Mouse (Mus musculus) retina, adult 2 months (tissue): ENCODE results near the gene Kptn.

Experiments
- DNase-seq: peaks from one replicate; pipeline ENCODE4 v3.0.0-alpha.2; 2012; ENCODE audit warnings: low read depth, low spot score

Kptn gene

GRCm38 (mm10) chr7:16117100-16117499 lies 2.6 kb upstream of the Kptn start:
- DNase-seq, result no peak

GRCm38 (mm10) chr7:16120262-16120600 lies 536 bp downstream of the Kptn start:
- no peak for DNase-seq

- DNase-seq, result no peak
Observed at GRCm38 (mm10) chr7:16125829-16126228, 6.1 kb downstream of the Kptn start.

GRCm38 (mm10) chr7:16128344-16128743 lies 8.6 kb downstream of the Kptn start:
- no peak for DNase-seq

- DNase-seq, result no peak
Observed at GRCm38 (mm10) chr7:16128899-16129298, 9.2 kb downstream of the Kptn start.

- DNase-seq, result no peak
Observed at GRCm38 (mm10) chr7:16129421-16129845, 9.7 kb downstream of the Kptn start, which contains the start of gene Slc8a2. Gene Slc8a2 (plus strand): TSS chr7:16129826.

- no peak for DNase-seq
Observed at GRCm38 (mm10) chr7:16129846-16130691, 10.4 kb downstream of the Kptn start.

GRCm38 (mm10) chr7:16130956-16131634 lies 11.4 kb downstream of the Kptn start:
- no peak for DNase-seq

- no peak for DNase-seq
Observed at GRCm38 (mm10) chr7:16132161-16132581, 12.5 kb downstream of the Kptn start.

GRCm38 (mm10) chr7:16132926-16133325 lies 13.2 kb downstream of the Kptn start:
- DNase-seq, result no peak

GRCm38 (mm10) chr7:16133691-16134090 lies 14.0 kb downstream of the Kptn start:
- no peak for DNase-seq

- DNase-seq, result no peak
Observed at GRCm38 (mm10) chr7:16134951-16135392, 15.3 kb downstream of the Kptn start.

GRCm38 (mm10) chr7:16146489-16147410 lies 27.1 kb downstream of the Kptn start:
- DNase-seq, result no peak

- no peak for DNase-seq
Observed at GRCm38 (mm10) chr7:16147643-16148042, 27.9 kb downstream of the Kptn start.

- DNase-seq, result no peak
Observed at GRCm38 (mm10) chr7:16149241-16149640, 29.5 kb downstream of the Kptn start.

GRCm38 (mm10) chr7:16150191-16151145 lies 30.8 kb downstream of the Kptn start:
- no peak for DNase-seq

- DNase-seq, result peak; percentile 45
Observed at GRCm38 (mm10) chr7:16153522-16153921, 33.8 kb downstream of the Kptn start.

- no peak for DNase-seq
Observed at GRCm38 (mm10) chr7:16155132-16155872, 35.6 kb downstream of the Kptn start.

GRCm38 (mm10) chr7:16156105-16156714 lies 36.5 kb downstream of the Kptn start:
- DNase-seq, result no peak
